Mouse (Mus musculus) testis, adult 2 months (tissue): ENCODE data around the gene Ttc38.

Experiments
- CTCF ChIP-seq: fragments of 200-500 bp; IDR thresholded peaks from 2 replicates; pipeline ENCODE4 v1.5.1; 2012; ENCODE audit warnings: low read depth, mild to moderate bottlenecking, inconsistent platforms, low read length, moderate library complexity; ENCODE audit not compliant: control insufficient read depth, insufficient read depth, insufficient replicate concordance
- POLR2A ChIP-seq: fragments of 200-500 bp; IDR thresholded peaks from 2 replicates; pipeline ENCODE4 v1.6.1; 2012; ENCODE audit warnings: low read depth, mild to moderate bottlenecking, inconsistent platforms, low read length, moderate library complexity; ENCODE audit not compliant: control insufficient read depth

DNA sequence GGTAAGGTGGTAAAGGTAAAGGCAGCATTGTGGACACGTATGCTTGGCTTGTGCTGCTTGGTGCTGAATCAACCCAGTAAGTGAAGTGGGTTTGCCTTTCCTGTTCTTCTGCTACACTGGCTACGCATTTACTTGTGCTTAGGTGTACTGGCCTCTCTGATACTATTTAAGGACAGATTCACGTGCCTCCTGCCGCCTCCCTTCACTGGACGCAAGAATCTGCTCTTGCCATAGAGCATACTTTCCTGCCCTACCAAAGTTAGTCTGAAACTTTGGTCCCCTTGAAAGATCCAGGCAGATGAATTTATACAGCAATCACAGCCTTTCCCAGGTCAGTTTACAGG lies 21.7 kb upstream of the Ttc38 start:
- no peak for TF ChIP-seq POLR2A
- no peak for TF ChIP-seq CTCF
